Mouse (Mus musculus) liver, adult (tissue): ENCODE data around the gene Tmed4.

Source experiments
- GATA4 ChIP-seq: IDR thresholded peaks from 2 replicates; pipeline ENCODE4 v1.6.1; 2014; ENCODE audit warnings: mild to moderate bottlenecking, low read length; ENCODE audit not compliant: insufficient replicate concordance

Gene Tmed4

GRCm38 (mm10) chr11:6274387-6275093 lies at the start of gene Tmed4:
Gene Tmed4 (minus strand): TSS chr11:6274870.
- TF ChIP-seq GATA4: no peak

GRCm38 (mm10) chr11:6323348-6323747 lies 48.7 kb upstream of the Tmed4 start:
- TF ChIP-seq GATA4: no peak

GRCm38 (mm10) chr11:6322086-6322485 lies 47.4 kb upstream of the Tmed4 start:
- no peak for TF ChIP-seq GATA4

- no peak for TF ChIP-seq GATA4
Observed at GRCm38 (mm10) chr11:6319374-6319773, 44.7 kb upstream of the Tmed4 start.

- TF ChIP-seq GATA4: no peak
Observed at GRCm38 (mm10) chr11:6318559-6318958, 43.9 kb upstream of the Tmed4 start.

- no peak for TF ChIP-seq GATA4
Observed at GRCm38 (mm10) chr11:6316821-6317220, 42.2 kb upstream of the Tmed4 start.

- no peak for TF ChIP-seq GATA4
Observed at GRCm38 (mm10) chr11:6313874-6314406, 39.3 kb upstream of the Tmed4 start.

- TF ChIP-seq GATA4: no peak
Observed at GRCm38 (mm10) chr11:6308181-6308580, 33.5 kb upstream of the Tmed4 start.

GRCm38 (mm10) chr11:6305943-6306430 lies 31.3 kb upstream of the Tmed4 start:
- no peak for TF ChIP-seq GATA4

- no peak for TF ChIP-seq GATA4
Observed at GRCm38 (mm10) chr11:6302793-6303192, 28.1 kb upstream of the Tmed4 start.

- no peak for TF ChIP-seq GATA4
Observed at GRCm38 (mm10) chr11:6299435-6299834, 24.8 kb upstream of the Tmed4 start.

- no peak for TF ChIP-seq GATA4
Observed at GRCm38 (mm10) chr11:6296077-6296476, 21.4 kb upstream of the Tmed4 start.

GRCm38 (mm10) chr11:6294632-6295031 lies 20.0 kb upstream of the Tmed4 start:
- no peak for TF ChIP-seq GATA4

GRCm38 (mm10) chr11:6293601-6294000 lies 18.9 kb upstream of the Tmed4 start:
- TF ChIP-seq GATA4: no peak

- TF ChIP-seq GATA4: no peak
Observed at GRCm38 (mm10) chr11:6292988-6293349, 18.3 kb upstream of the Tmed4 start.

- no peak for TF ChIP-seq GATA4
Observed at GRCm38 (mm10) chr11:6292116-6292987, 17.7 kb upstream of the Tmed4 start.

GRCm38 (mm10) chr11:6291401-6292115 lies 16.9 kb upstream of the Tmed4 start, which contains the start of gene Ogdh:
Gene Ogdh (plus strand): TSS chr11:6291633.
- no peak; the same call in 1 of the 2 replicates for TF ChIP-seq GATA4
